Mouse (Mus musculus) embryonic facial prominence, embryonic 15.5 days (tissue): ENCODE measurements at regions not wholly inside any gene's neighbourhood (a gene's known extent, or its start where the extent isn't known, plus 50 kb on each side); places are given as distances from the start of the nearest gene placed in this dataset.
A peak's percentile ranks its signal among the peaks of the same experiment; 100 is the strongest.

ENCODE experiments used
- ATAC-seq: fragments of 200-750 bp; cut with Nextera tagmentation; 2 replicates; pipeline ENCODE4 v1.8.0; 2017; ENCODE audit warnings: low read depth, moderate TSS enrichment; ENCODE audit not compliant: insufficient number of reproducible peaks, low FRiP score, low TSS enrichment
- H3K27ac ChIP-seq: fragments of 300-500 bp; sonication (generic); replicated peaks from 2 replicates; pipeline ENCODE4 v1.5.1; 2015; ENCODE audit warnings: mild to moderate bottlenecking, inconsistent platforms
- H3K27me3 ChIP-seq: fragments of 300-500 bp; sonication (generic); 2 replicates; pipeline ENCODE4 v1.6.1; 2015; ENCODE audit warnings: inconsistent platforms
- H3K36me3 ChIP-seq: fragments of 300-500 bp; sonication (generic); 2 replicates; pipeline ENCODE4 v1.6.1; 2015; ENCODE audit warnings: mild to moderate bottlenecking, inconsistent platforms
- H3K4me1 ChIP-seq: fragments of 300-500 bp; sonication (generic); 2 replicates; pipeline ENCODE4 v1.6.1; 2015; ENCODE audit warnings: inconsistent platforms
- H3K4me2 ChIP-seq: fragments of 300-500 bp; sonication (generic); replicated peaks from 2 replicates; pipeline ENCODE4 v1.6.1; 2015; ENCODE audit warnings: mild to moderate bottlenecking, inconsistent platforms
- H3K4me3 ChIP-seq: fragments of 300-500 bp; sonication (generic); replicated peaks from 2 replicates; pipeline ENCODE4 v1.5.1; 2015; ENCODE audit warnings: mild to moderate bottlenecking, inconsistent platforms
- H3K9ac ChIP-seq: fragments of 300-500 bp; sonication (generic); 2 replicates; pipeline ENCODE4 v1.6.1; 2015; ENCODE audit warnings: inconsistent platforms
- H3K9me3 ChIP-seq: fragments of 300-500 bp; sonication (generic); replicated peaks from 2 replicates; pipeline ENCODE4 v1.6.1; 2016; ENCODE audit warnings: inconsistent platforms
- WGBS: fragments of 180-500 bp; shearing (Covaris S2); methylation state at CpG from one replicate; pipeline ENCODE4 v1.1.7; 2015; 5-methylcytosine and 5-hydroxymethylcytosine counted together

DNA sequence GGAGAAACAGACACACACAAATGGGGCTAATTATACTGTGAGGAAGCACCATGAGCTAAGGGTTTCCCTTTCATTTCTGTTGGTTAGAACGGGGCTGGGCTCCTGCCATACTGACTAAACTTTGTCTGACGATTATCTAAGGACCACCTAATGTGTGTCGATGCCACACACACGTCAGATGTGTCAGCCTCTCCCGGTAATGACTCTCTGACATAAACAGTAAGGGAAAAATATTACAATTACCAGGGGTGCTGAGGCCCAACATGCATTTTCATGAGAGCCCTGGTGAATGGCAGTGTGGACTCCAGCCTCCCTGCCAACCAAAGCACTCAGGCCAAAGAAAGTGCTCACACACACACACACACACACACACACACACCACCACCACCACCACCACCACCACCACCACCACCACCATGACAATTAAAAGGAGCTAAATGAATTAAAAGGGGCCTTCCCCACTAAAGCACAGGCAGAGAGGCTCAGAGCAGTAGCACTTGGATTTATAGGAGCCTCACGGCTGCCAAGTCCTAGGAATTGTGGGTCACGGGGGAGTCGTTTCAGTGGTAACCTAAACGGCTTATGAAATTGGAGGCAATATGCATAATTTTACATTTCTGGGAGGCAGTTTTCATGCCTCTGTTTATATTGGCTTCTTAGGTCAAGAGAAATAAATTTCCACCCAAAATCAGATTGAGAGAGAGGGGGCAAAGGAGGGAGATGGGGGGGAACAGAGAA, 193.7 kb upstream of the Irx3 start:
- 45% methylated on average over 9 of the region's 9 CpGs for WGBS
- H3K9me3 ChIP-seq = 0 out of 2 replicates have a peak, but pooled peaks cover 4% of the 10 kb centered on the region
- no peak overlapping the region for H3K4me3 ChIP-seq
- H3K36me3 ChIP-seq = no peaks in the 10 kb centered on the region
- peaks cover 38% of the 10 kb centered on the region for H3K27me3 ChIP-seq
- H3K4me2 ChIP-seq = no peak overlapping the region
- ATAC-seq = no peak
- H3K4me1 ChIP-seq = peaks cover 16% of the 10 kb centered on the region
- no peak overlapping the region for H3K27ac ChIP-seq
- no peak overlapping the region for H3K9ac ChIP-seq

DNA sequence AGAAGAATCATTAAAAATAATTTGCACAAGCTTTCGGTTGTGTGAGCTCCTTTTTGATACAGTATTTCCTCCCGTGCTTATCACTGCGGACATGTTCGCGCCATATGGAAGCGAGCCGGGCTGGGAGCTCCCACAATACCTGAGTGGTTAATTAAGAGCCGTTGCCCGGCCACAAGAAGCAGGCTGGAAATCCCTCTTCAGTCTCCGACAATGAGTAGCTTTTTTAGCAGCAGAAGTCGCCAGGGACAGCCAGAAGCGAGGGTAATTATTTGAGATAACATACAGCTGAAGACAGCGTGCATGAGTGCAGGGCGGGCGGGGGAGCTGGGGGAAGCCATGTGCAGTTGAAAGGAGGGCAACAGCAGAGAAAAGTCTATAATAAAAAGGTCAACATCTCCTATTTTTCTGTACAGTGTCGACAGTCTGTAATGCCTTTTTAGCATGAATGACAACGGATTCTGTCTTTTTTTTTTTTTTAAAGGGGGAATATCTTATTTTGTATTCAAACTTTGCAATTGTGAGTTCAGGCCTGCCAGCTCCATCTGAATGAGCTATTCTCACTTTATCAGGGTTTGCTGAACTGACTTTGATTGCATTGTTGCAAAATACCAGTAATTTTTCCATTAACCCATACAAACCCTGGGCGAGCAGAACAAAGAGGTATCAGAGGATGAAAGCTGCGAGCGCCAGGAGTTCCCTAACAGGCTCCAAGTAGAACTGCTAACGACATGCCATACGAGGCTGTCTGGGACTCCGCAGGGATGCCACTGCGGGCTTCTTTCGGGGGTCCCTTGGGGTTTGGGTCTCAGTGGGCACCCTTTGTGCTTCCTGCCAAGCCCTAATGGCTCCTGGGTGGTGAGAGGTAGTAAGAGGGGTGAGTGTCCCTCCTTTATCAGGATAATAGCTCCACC, 189.9 kb upstream of the Irx3 start:
- H3K27me3 ChIP-seq = peaks cover 42% of the 10 kb centered on the region
- no peak for ATAC-seq
- H3K4me2 ChIP-seq = peak overlapping the region; percentile 33; the same call in 1 of the 2 replicates
- H3K36me3 ChIP-seq = no peaks in the 10 kb centered on the region
- H3K9me3 ChIP-seq = no peaks in the 10 kb centered on the region
- no peak overlapping the region; the same call in 1 of the 2 replicates for H3K4me3 ChIP-seq
- no peak overlapping the region for H3K9ac ChIP-seq
- no peak overlapping the region for H3K27ac ChIP-seq
- 31% methylated on average over 25 of the region's 25 CpGs for WGBS
- H3K4me1 ChIP-seq = peaks cover 22% of the 10 kb centered on the region

DNA sequence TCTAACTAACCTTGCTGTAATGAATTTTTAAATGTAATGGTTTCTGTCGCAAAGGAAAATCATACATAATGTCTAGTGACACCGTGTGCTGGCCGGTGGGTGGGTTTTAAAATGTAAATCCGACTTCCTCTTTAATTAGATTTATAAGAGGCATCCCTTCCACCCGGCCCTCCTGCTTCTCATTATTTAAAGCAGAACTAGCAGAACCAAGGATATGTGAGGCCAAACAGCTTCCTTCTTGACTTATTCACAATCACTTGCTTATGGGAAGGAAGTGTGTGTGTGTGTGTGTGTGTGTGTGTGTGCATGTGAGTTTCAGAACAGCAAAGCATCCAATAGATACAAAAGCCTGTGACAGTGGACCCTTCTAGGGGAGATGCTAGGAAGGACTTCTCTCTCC, 189.1 kb upstream of the Irx3 start:
- Histone ChIP-seq H3K4me3 (no peak overlapping the region), H3K36me3 (no peaks in the 10 kb centered on the region), H3K9ac (no peak overlapping the region), H3K4me1 (peaks cover 13% of the 10 kb centered on the region; the same call in 1 of the 2 replicates), H3K27me3 (peaks cover 35% of the 10 kb centered on the region), H3K27ac (no peak overlapping the region), H3K4me2 (no peak overlapping the region), H3K9me3 (no peaks in the 10 kb centered on the region)
- no peak for ATAC-seq
- 26% methylated on average over 5 of the region's 5 CpGs for WGBS

DNA sequence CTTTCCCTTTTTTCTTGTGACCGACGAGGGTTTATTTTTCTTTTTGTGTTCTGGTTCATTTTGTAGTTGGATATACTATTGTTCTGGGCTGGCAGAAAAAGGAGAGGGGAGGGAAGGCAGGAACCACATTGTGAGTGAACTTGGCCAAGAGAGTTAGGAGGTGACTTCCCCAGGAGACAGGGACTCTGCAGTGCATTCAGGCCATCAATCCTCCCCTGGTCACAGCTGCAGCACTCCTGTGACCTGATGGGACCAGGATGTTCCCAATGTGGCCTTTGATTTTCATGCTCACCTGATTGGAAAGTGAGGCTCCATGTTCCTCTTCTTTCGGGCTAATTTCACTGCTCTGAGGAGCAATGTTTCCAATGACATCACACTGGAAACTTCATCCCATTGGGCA, 188.2 kb upstream of the Irx3 start:
- H3K9ac ChIP-seq = no peak overlapping the region
- 63% methylated on average over 3 of the region's 3 CpGs for WGBS
- H3K4me3 ChIP-seq = no peak overlapping the region
- no peaks in the 10 kb centered on the region for H3K9me3 ChIP-seq
- no peak overlapping the region for H3K27ac ChIP-seq
- H3K4me2 ChIP-seq = no peak overlapping the region
- no peak for ATAC-seq
- no peaks in the 10 kb centered on the region for H3K36me3 ChIP-seq
- H3K4me1 ChIP-seq = 0 out of 2 replicates have a peak, but pooled peaks cover 10% of the 10 kb centered on the region
- peaks cover 35% of the 10 kb centered on the region for H3K27me3 ChIP-seq

DNA sequence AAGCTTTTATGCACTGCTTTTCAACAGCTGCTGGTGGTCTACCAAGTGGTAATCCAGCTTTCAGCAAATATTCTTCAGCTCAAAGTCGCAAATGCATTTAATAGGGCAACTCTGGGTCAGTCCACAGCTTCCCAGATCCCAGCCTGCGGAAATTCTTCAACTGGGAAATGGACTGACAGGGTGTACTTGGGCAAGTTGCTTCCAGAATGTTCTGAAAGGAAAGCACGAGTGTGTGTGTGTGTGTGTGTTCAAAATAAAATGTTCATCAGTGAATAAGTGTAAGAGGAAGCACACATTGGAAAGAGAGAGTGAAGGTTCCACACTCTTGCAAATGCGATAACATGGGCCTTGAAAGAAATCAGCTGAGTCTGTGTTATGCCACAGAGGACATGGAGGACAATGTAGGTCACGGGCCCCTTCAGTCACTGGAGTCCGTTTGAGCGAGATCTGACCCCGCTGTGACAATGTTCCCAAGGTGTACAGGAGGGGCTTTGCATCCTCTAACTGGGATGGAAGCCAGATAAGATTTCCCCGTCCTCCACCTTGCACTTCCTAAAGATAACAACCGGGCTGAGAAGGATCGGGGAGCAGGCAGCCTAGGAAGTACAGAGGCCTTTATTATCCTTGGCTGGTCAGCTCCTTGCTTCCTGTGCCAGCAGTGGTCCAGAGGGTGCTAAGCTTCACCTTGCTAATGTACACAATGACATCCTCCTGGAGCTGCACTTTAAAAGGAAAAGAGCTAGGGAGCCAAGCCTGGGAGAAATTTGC, 187.2 kb upstream of the Irx3 start:
- H3K27ac ChIP-seq = no peak overlapping the region
- no peaks in the 10 kb centered on the region for H3K9me3 ChIP-seq
- H3K27me3 ChIP-seq = peaks cover 35% of the 10 kb centered on the region
- no peak overlapping the region for H3K9ac ChIP-seq
- H3K4me3 ChIP-seq = no peak overlapping the region
- H3K4me1 ChIP-seq = 0 out of 2 replicates have a peak, but pooled peaks cover 10% of the 10 kb centered on the region
- no peak for ATAC-seq
- H3K36me3 ChIP-seq = no peaks in the 10 kb centered on the region
- WGBS = 70% methylated on average over 11 of the region's 11 CpGs
- no peak overlapping the region for H3K4me2 ChIP-seq

DNA sequence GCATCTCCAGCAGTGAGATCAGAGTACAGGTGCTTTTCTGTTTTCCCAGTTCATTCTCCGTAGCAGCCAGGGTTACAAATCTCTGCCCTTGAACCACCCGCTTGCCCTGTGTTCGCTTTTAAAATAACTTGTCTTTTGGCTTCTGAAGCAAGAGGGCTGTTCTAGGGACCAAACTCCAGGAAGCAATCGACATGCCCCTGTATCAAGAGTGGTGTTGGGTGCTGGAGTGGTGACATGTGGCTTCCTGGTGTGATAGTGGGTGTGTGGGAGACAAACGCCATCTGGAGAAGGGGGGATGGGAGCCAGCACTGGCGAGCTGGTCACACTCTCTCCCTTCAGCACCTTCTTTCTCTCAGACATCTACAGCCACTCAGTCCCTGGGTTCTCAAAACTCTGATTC, 186.0 kb upstream of the Irx3 start:
- H3K9ac ChIP-seq = no peak overlapping the region
- no peak overlapping the region for H3K27ac ChIP-seq
- ATAC-seq = no peak
- H3K4me3 ChIP-seq = no peak overlapping the region
- peaks cover 27% of the 10 kb centered on the region for H3K27me3 ChIP-seq
- H3K36me3 ChIP-seq = no peaks in the 10 kb centered on the region
- H3K4me1 ChIP-seq = 0 out of 2 replicates have a peak, but pooled peaks cover 10% of the 10 kb centered on the region
- no peak overlapping the region for H3K4me2 ChIP-seq
- H3K9me3 ChIP-seq = no peaks in the 10 kb centered on the region
- WGBS = 66% methylated on average over 6 of the region's 6 CpGs

DNA sequence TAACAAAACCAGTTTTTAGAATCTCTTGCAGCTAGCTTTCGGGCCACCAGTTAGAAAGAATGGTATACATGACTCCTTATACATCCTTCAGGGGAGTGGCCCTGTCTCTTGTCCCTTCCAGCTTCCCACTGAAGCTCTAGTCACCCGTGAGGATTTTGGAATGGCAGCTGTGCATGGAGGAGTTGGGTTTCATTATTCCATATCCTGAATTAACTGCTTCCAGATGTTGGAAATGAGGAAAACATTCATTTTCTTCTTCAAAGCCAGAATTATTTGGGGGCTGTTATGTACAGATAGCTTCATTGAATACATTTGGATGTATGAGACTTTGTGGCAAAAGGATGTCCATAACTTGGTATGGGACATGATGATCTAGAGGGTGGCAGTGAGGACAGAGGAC, 181.3 kb upstream of the Irx3 start:
- Histone ChIP-seq H3K27ac (no peak overlapping the region), H3K4me2 (no peak overlapping the region), H3K4me1 (0 out of 2 replicates have a peak, but pooled peaks cover 3% of the 10 kb centered on the region), H3K27me3 (no peaks in the 10 kb centered on the region), H3K9me3 (no peaks in the 10 kb centered on the region), H3K4me3 (no peak overlapping the region), H3K36me3 (no peaks in the 10 kb centered on the region), H3K9ac (no peak overlapping the region)
- ATAC-seq = no peak
- WGBS = 46% methylated on average over 2 of the region's 2 CpGs

DNA sequence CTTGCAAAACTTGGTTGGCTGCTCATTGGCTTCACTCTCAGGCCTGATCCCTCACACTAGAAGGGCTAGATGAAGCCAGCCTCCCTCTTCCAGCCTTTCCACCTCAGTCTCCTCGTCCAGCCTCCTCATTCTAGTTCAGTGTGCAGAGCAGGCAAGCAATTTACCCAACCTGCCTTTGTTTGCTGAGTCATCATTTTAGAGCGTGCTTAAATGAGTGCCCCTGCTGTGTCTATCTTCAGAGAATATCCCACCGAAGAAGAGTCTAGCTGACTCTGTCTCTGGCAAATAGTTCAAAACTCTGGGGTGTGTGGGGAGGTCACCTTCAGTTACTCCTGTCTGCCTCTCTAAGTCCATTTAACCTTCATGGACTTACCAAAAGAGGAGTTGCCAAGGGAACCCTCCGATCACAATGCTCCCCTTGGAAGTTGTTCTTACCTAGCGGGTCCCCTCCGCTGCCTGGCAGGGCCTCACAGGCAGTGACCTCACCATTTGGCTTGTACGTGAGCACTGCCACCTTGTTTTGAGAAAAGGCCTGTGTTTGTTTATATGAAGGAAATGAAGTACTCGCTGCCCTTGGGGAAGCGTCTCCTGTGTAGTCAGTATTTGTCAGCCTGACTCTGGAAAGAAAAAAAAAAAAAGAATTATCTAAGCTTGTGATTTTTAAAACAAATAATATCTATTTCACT, 175.2 kb upstream of the Irx3 start:
- Histone ChIP-seq H3K27me3 (peaks cover 12% of the 10 kb centered on the region; the same call in 1 of the 2 replicates), H3K4me2 (no peak overlapping the region), H3K27ac (no peak overlapping the region), H3K36me3 (no peaks in the 10 kb centered on the region), H3K9ac (no peak overlapping the region), H3K9me3 (no peaks in the 10 kb centered on the region), H3K4me1 (0 out of 2 replicates have a peak, but pooled peaks cover 4% of the 10 kb centered on the region), H3K4me3 (no peak overlapping the region)
- no peak for ATAC-seq
- WGBS = 56% methylated on average over 9 of the region's 9 CpGs

DNA sequence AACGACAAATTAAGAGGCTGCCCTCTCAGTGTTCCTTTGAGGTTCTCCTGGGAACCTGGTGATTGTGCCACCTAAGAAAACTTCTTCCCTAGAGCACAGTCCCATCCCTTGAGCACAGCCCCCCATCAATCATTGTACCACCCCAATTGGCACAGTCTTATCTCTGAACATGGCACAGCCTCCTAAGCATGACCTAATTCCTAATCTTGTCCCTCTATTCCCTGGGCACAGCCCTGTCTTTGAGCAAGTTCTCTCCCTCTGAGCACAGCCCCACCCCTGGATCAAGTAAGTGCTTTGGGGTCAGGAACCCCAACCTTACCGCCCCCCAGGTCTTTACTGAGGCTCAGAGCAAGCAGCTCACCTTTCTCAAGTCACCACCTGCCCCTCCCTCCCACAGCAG, 173.6 kb upstream of the Irx3 start:
- Histone ChIP-seq H3K27me3 (peaks cover 17% of the 10 kb centered on the region; the same call in 1 of the 2 replicates), H3K9ac (no peak overlapping the region), H3K27ac (no peak overlapping the region), H3K9me3 (no peaks in the 10 kb centered on the region), H3K4me2 (no peak overlapping the region), H3K36me3 (no peaks in the 10 kb centered on the region), H3K4me1 (0 out of 2 replicates have a peak, but pooled peaks cover 4% of the 10 kb centered on the region), H3K4me3 (no peak overlapping the region)
- no peak for ATAC-seq
- 84% methylated on average over 2 of the region's 2 CpGs for WGBS

DNA sequence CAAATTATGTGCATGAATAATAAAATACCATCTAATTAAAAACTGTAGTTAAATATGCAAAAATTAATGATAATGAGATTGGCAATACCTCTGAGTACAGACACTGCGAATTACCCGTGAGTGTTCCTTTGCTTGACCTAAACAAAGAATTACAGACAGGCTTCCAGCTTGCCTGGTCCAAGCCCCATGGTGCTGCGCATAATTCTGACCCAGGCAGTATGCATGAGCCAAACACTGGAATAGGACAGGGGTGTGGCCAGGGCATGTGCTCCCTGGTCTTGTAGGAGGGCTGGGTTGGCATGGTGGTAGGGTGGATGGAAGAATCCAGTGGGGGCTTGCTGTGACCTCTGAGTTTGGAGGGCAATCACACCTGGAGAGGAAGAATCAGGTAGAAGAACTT, 172.8 kb upstream of the Irx3 start:
- no peak overlapping the region for H3K9ac ChIP-seq
- WGBS = 84% methylated on average over 3 of the region's 3 CpGs

More for the DNA sequence above, 172.8 kb upstream of the Irx3 start:
- Histone ChIP-seq H3K9me3 (no peaks in the 10 kb centered on the region), H3K36me3 (no peaks in the 10 kb centered on the region), H3K27me3 (peaks cover 18% of the 10 kb centered on the region; the same call in 1 of the 2 replicates), H3K4me3 (no peak overlapping the region), H3K4me2 (no peak overlapping the region), H3K27ac (no peak overlapping the region), H3K4me1 (0 out of 2 replicates have a peak, but pooled peaks cover 4% of the 10 kb centered on the region)
- no peak for ATAC-seq
